9 mouse cellular contexts compared by ENCODE assay signal in the genomic region with DNA sequence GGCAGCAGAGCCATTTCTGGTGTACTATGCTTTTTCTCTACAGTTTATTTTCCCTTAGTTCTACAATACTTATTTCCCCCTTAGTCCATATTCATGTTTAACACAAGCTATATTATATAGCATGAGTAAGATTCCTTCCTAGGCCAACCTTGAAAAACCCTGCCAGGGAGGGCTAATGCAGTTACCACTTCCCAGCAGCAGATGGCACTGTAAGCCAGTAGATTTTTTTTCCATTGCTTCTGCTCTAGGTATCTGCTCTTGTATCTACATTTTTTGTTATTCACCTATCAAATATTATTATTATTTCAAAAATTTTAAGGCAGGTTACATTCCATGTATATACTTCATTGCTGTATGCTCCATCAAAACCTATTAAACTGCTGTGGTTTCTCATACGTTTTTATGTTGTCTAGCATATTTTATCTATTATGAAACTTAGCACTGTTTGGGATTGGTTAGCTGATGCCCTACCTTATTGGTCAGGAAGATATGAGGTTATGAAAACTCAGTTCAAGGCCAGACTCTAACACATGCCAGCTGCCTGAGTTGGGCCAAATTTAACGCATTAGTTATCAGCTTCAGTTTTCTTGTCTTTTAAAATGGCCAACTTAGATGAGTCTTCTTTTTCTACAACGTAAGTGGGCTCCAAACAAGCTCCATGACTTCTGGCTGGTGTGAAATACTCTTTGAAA. TPM values are rescaled to one million over a fixed set of nuclear protein-coding genes. Genes with fewer than 3 reads are reported as not detected.
DNase-seq lines count a peak whose midpoint lies in the region; ATAC-seq and TF ChIP-seq lines count a peak whose summit lies in the region.
"Had no signal": no experiment of that assay in that cellular context is flagged by ENCODE, and none has a peak within 500 bp of the region (broad histone marks: within the 10 kb centered on the region; RNA-seq: fewer than 3 reads in every experiment).

No protein-coding gene starts in this region.

- TF ChIP-seq POLR2A in testis, adult 2 months (IDR thresholded peaks at IDR 0.05; ENCODE audit: control insufficient read depth, low read depth, low read length): no peak

- H3K27ac ChIP-seq in testis, adult 2 months (ENCODE audit: control insufficient read depth, insufficient read depth, low read depth, low read length): no peak overlapping the region
- H3K27ac ChIP-seq: neural tube, embryonic 13.5 days had no signal

- peak; percentile 32 for DNase-seq in gastrocnemius, adult 18-20 months (ENCODE audit: low spot score)
- no peak for DNase-seq in gastrocnemius, postnatal 25 days
- DNase-seq in testis, postnatal 14 days (ENCODE audit: low spot score): no peak
- DNase-seq in cerebellum, adult 9-11 months: peak; percentile 15
- peak; percentile 54 for DNase-seq in kidney, postnatal 10 days
- DNase-seq in yolk sac, embryonic 10.5 days (ENCODE audit: low spot score): no peak

- peak; percentile 32; the same call in 1 of the 2 replicates for TF ChIP-seq CTCF in testis, adult 2 months (IDR thresholded peaks at IDR 0.05; ENCODE audit: control insufficient read depth, insufficient read depth, insufficient replicate concordance, low read depth, low read length)

- H3K27me3 ChIP-seq in testis, adult 2 months (ENCODE audit: control insufficient read depth, insufficient read depth, low read length): no peaks in the 10 kb centered on the region

- no peak overlapping the region for H3K4me3 ChIP-seq in testis, adult 2 months (ENCODE audit: control insufficient read depth, low read depth, low read length)
- H3K4me3 ChIP-seq: neural tube, embryonic 13.5 days had no signal

- peaks cover 5% of the 10 kb centered on the region for H3K4me1 ChIP-seq in testis, adult 2 months (ENCODE audit: control insufficient read depth, insufficient read depth, low read length)

- peak; percentile 79 for ATAC-seq in megakaryocyte progenitor cell, adult 5-6 weeks (replicated peaks; ENCODE audit: poor library complexity)

- no peaks in the 10 kb centered on the region for H3K36me3 ChIP-seq in testis, adult 2 months (ENCODE audit: control insufficient read depth, insufficient read depth, low read length)
- H3K36me3 ChIP-seq: neural tube, embryonic 13.5 days had no signal

RNA-seq across cellular contexts. Expression of gene Slc44a3, which starts 3.8 kb away (rescaled TPM):
- total RNA-seq in gastrocnemius, adult 18-20 months (2021): not detected
- total RNA-seq in gastrocnemius, postnatal 25 days (2021): under 1 TPM in 1 of 2 experiments, not detected in 1; 0.40 TPM
- 1.4 and 1.5 TPM in 2 replicates for polyA plus RNA-seq in testis, adult 2 months (2012; rRNA removed)
- 0.30 TPM in 1 of 2 replicates, not detected in the other for total RNA-seq in megakaryocyte progenitor cell, adult 5-6 weeks (2015)
- total RNA-seq in megakaryocyte progenitor cell, adult 5-6 weeks (2017): 0.03 TPM in 1 of 2 replicates, not detected in the other

Comparison
In these comparisons a context has a peak if more than half of its experiments do, and no peak if none do; other contexts are left out.
1. DNase-seq: peak in gastrocnemius, adult 18-20 months (single experiment), cerebellum, adult 9-11 months (single experiment) and kidney, postnatal 10 days (single experiment); none in gastrocnemius, postnatal 25 days (single experiment), testis, postnatal 14 days (single experiment) and yolk sac, embryonic 10.5 days (single experiment).